Mouse (Mus musculus) midbrain, embryonic 13.5 days (tissue): ENCODE measurements around the gene Asic2. TPM values are rescaled to one million over a fixed set of nuclear protein-coding genes. Genes with fewer than 3 reads are reported as not detected.

Source experiments
- ATAC-seq: fragments of 200-750 bp; cut with Nextera tagmentation; 2 replicates; pipeline ENCODE4 v1.8.0; 2017; ENCODE audit warnings: mild to moderate bottlenecking, moderate TSS enrichment, moderate library complexity
- H3K27ac ChIP-seq: fragments of 300-500 bp; sonication (generic); 2 replicates; pipeline ENCODE4 v1.5.1; 2015; ENCODE audit warnings: inconsistent platforms, mild to moderate bottlenecking, moderate library complexity
- H3K27me3 ChIP-seq: fragments of 300-500 bp; sonication (generic); 2 replicates; pipeline ENCODE4 v1.6.1; 2015; ENCODE audit warnings: mild to moderate bottlenecking, inconsistent platforms
- H3K36me3 ChIP-seq: fragments of 300-500 bp; sonication (generic); 2 replicates; pipeline ENCODE4 v1.6.1; 2015; ENCODE audit warnings: mild to moderate bottlenecking, inconsistent platforms
- H3K4me1 ChIP-seq: fragments of 300-500 bp; sonication (generic); replicated peaks from 2 replicates; pipeline ENCODE4 v1.6.1; 2015; ENCODE audit warnings: inconsistent platforms
- H3K4me2 ChIP-seq: fragments of 300-500 bp; sonication (generic); replicated peaks from 2 replicates; pipeline ENCODE4 v1.6.1; 2015; ENCODE audit warnings: moderate library complexity, mild to moderate bottlenecking, inconsistent platforms
- H3K4me3 ChIP-seq: fragments of 300-500 bp; sonication (generic); replicated peaks from 2 replicates; pipeline ENCODE4 v1.5.1; 2015; ENCODE audit warnings: mild to moderate bottlenecking, inconsistent platforms
- H3K9ac ChIP-seq: fragments of 300-500 bp; sonication (generic); replicated peaks from 2 replicates; pipeline ENCODE4 v1.6.1; 2015; ENCODE audit warnings: mild to moderate bottlenecking, inconsistent platforms
- H3K9me3 ChIP-seq: fragments of 300-500 bp; sonication (generic); 2 replicates; pipeline ENCODE4 v1.6.1; 2016; ENCODE audit warnings: mild to moderate bottlenecking, inconsistent platforms
- WGBS: fragments of 180-500 bp; shearing (Covaris S2); methylation state at CpG from one replicate; pipeline ENCODE4 v1.1.7; 2015; 5-methylcytosine and 5-hydroxymethylcytosine counted together
- polyA plus RNA-seq: library from polyadenylated mRNA; unstranded; fragments of >200 nt; fragmentation: Nextera tagmentation; extraction: Ambion mirVana; gene quantifications from 2 replicates; pipeline ENCODE4 v1.2.1, GENCODE M21; 2015

The Asic2 gene
- polyA plus RNA-seq, 1 experiment from 2014 or later = 5.0 TPM

- Histone ChIP-seq H3K4me1 (peaks cover 25% of the 10 kb centered on the region), H3K4me3 (peak overlapping the region; percentile 23), H3K9me3 (no peaks in the 10 kb centered on the region), H3K9ac (peak overlapping the region; percentile 34), H3K27me3 (peaks cover 12% of the 10 kb centered on the region), H3K27ac (peak overlapping the region; percentile 90), H3K4me2 (peak overlapping the region; percentile 52), H3K36me3 (no peaks in the 10 kb centered on the region)
- WGBS = under 1% methylated on average over 17 of the region's 17 CpGs
- peak; percentile 88 for ATAC-seq
Observed at GRCm38 (mm10) chr11:81612798-81613540, 355.3 kb downstream of the Asic2 start.

- 7% methylated on average over 20 of the region's 20 CpGs for WGBS
- peak; percentile 74 for ATAC-seq
Observed at GRCm38 (mm10) chr11:81611948-81612797, 356.1 kb downstream of the Asic2 start.

GRCm38 (mm10) chr11:81610506-81610905 is 357.8 kb downstream of the Asic2 start:
- Histone ChIP-seq H3K9ac (no peak overlapping the region), H3K4me1 (peaks cover 25% of the 10 kb centered on the region), H3K27me3 (peaks cover 12% of the 10 kb centered on the region), H3K4me2 (no peak overlapping the region), H3K36me3 (no peaks in the 10 kb centered on the region), H3K4me3 (no peak overlapping the region), H3K9me3 (no peaks in the 10 kb centered on the region), H3K27ac (no peak overlapping the region)
- ATAC-seq = no peak
- WGBS = 91% methylated on average over 5 of the region's 5 CpGs

More at GRCm38 (mm10) chr11:81611948-81612797, 356.1 kb downstream of the Asic2 start:
- Histone ChIP-seq H3K4me3 (peak overlapping the region; percentile 23), H3K4me2 (peak overlapping the region; percentile 52), H3K9me3 (no peaks in the 10 kb centered on the region), H3K27me3 (peaks cover 12% of the 10 kb centered on the region), H3K27ac (peak overlapping the region; percentile 90), H3K9ac (peak overlapping the region; percentile 34), H3K4me1 (peaks cover 25% of the 10 kb centered on the region), H3K36me3 (no peaks in the 10 kb centered on the region)

- 76% methylated on average over 4 of the region's 4 CpGs for WGBS
- Histone ChIP-seq H3K9me3 (no peaks in the 10 kb centered on the region), H3K27ac (no peak overlapping the region), H3K4me3 (no peak overlapping the region), H3K4me1 (no peaks in the 10 kb centered on the region), H3K9ac (no peak overlapping the region), H3K36me3 (no peaks in the 10 kb centered on the region), H3K27me3 (no peaks in the 10 kb centered on the region; the same call in 1 of the 2 replicates), H3K4me2 (no peak overlapping the region)
- ATAC-seq = no peak
Observed at GRCm38 (mm10) chr11:81602971-81603370, 365.3 kb downstream of the Asic2 start.

- Histone ChIP-seq H3K27ac (no peak overlapping the region), H3K27me3 (no peaks in the 10 kb centered on the region), H3K9ac (no peak overlapping the region), H3K4me1 (no peaks in the 10 kb centered on the region), H3K36me3 (no peaks in the 10 kb centered on the region), H3K4me3 (no peak overlapping the region), H3K9me3 (no peaks in the 10 kb centered on the region), H3K4me2 (no peak overlapping the region)
- WGBS = 96% methylated on average over 5 of the region's 5 CpGs
- no peak for ATAC-seq
Observed at GRCm38 (mm10) chr11:81601736-81602135, 366.5 kb downstream of the Asic2 start.

GRCm38 (mm10) chr11:81597601-81598000 is 370.7 kb downstream of the Asic2 start:
- Histone ChIP-seq H3K4me1 (peaks cover 10% of the 10 kb centered on the region), H3K4me3 (no peak overlapping the region), H3K9me3 (no peaks in the 10 kb centered on the region), H3K27ac (no peak overlapping the region), H3K27me3 (no peaks in the 10 kb centered on the region), H3K36me3 (no peaks in the 10 kb centered on the region), H3K4me2 (no peak overlapping the region), H3K9ac (no peak overlapping the region)
- 93% methylated on average over 5 of the region's 5 CpGs for WGBS
- no peak for ATAC-seq

GRCm38 (mm10) chr11:81595235-81595634 is 373.0 kb downstream of the Asic2 start:
- peaks cover 30% of the 10 kb centered on the region for H3K4me1 ChIP-seq
- H3K9ac ChIP-seq = no peak overlapping the region
- H3K27me3 ChIP-seq = no peaks in the 10 kb centered on the region
- H3K36me3 ChIP-seq = no peaks in the 10 kb centered on the region
- 77% methylated on average over 2 of the region's 2 CpGs for WGBS
- H3K4me3 ChIP-seq = no peak overlapping the region
- no peak overlapping the region for H3K27ac ChIP-seq
- ATAC-seq = no peak
- no peaks in the 10 kb centered on the region for H3K9me3 ChIP-seq
- no peak overlapping the region for H3K4me2 ChIP-seq

- no peak overlapping the region for H3K4me2 ChIP-seq
- ATAC-seq = no peak
- H3K36me3 ChIP-seq = no peaks in the 10 kb centered on the region
- H3K4me1 ChIP-seq = peaks cover 51% of the 10 kb centered on the region
- H3K9ac ChIP-seq = no peak overlapping the region
- 61% methylated on average over 5 of the region's 5 CpGs for whole genome bisulfite sequencing
- no peak overlapping the region for H3K27ac ChIP-seq
- H3K9me3 ChIP-seq = no peaks in the 10 kb centered on the region
- no peak overlapping the region for H3K4me3 ChIP-seq
- no peaks in the 10 kb centered on the region for H3K27me3 ChIP-seq
Observed at GRCm38 (mm10) chr11:81592776-81593175, 375.5 kb downstream of the Asic2 start.

GRCm38 (mm10) chr11:81590911-81591310 is 377.3 kb downstream of the Asic2 start:
- ATAC-seq = no peak
- WGBS = 80% methylated on average over 4 of the region's 4 CpGs
- peaks cover 53% of the 10 kb centered on the region for H3K4me1 ChIP-seq

GRCm38 (mm10) chr11:81588630-81589029 is 379.6 kb downstream of the Asic2 start:
- H3K9me3 ChIP-seq = no peaks in the 10 kb centered on the region
- H3K4me3 ChIP-seq = no peak overlapping the region
- H3K9ac ChIP-seq = no peak overlapping the region
- H3K4me2 ChIP-seq = no peak overlapping the region
- H3K4me1 ChIP-seq = peaks cover 51% of the 10 kb centered on the region
- WGBS = 11% methylated on average over 10 of the region's 10 CpGs
- H3K27me3 ChIP-seq = no peaks in the 10 kb centered on the region
- H3K36me3 ChIP-seq = no peaks in the 10 kb centered on the region
- H3K27ac ChIP-seq = peak overlapping the region; percentile 72; the same call in 1 of the 2 replicates
- ATAC-seq = peak; percentile 44; the same call in 1 of the 2 replicates

More at GRCm38 (mm10) chr11:81590911-81591310, 377.3 kb downstream of the Asic2 start:
- Histone ChIP-seq H3K27ac (no peak overlapping the region), H3K36me3 (no peaks in the 10 kb centered on the region), H3K4me2 (no peak overlapping the region), H3K4me3 (no peak overlapping the region), H3K9me3 (no peaks in the 10 kb centered on the region), H3K9ac (no peak overlapping the region), H3K27me3 (no peaks in the 10 kb centered on the region)

- WGBS = 57% methylated on average over 17 of the region's 17 CpGs
- peak overlapping the region; percentile 72 for H3K27ac ChIP-seq
- peak; percentile 75 for ATAC-seq
- H3K27me3 ChIP-seq = no peaks in the 10 kb centered on the region
- no peak overlapping the region for H3K4me3 ChIP-seq
- no peaks in the 10 kb centered on the region for H3K9me3 ChIP-seq
- H3K4me2 ChIP-seq = 0 out of 2 replicates have a peak overlapping the region, but pooled peaks have one; percentile 5
- peaks cover 48% of the 10 kb centered on the region for H3K4me1 ChIP-seq
- H3K9ac ChIP-seq = no peak overlapping the region
- H3K36me3 ChIP-seq = no peaks in the 10 kb centered on the region
Observed at GRCm38 (mm10) chr11:81587942-81588341, 380.3 kb downstream of the Asic2 start.

GRCm38 (mm10) chr11:81587114-81587513 is 381.1 kb downstream of the Asic2 start:
- H3K36me3 ChIP-seq = no peaks in the 10 kb centered on the region
- H3K4me2 ChIP-seq = no peak overlapping the region
- H3K9me3 ChIP-seq = no peaks in the 10 kb centered on the region
- no peak overlapping the region for H3K27ac ChIP-seq
- H3K4me1 ChIP-seq = peaks cover 44% of the 10 kb centered on the region
- H3K4me3 ChIP-seq = no peak overlapping the region
- no peaks in the 10 kb centered on the region for H3K27me3 ChIP-seq
- ATAC-seq = no peak
- H3K9ac ChIP-seq = no peak overlapping the region
- WGBS = 84% methylated on average over 9 of the region's 9 CpGs
